Mouse (Mus musculus): Measurements from ENCODE around the gene Mtrr. TPM values are rescaled to one million over a fixed set of nuclear protein-coding genes. Genes with fewer than 3 reads are reported as not detected.

Gene Mtrr
- polyA plus RNA-seq, 1 experiment, result 11.7 TPM

GRCm38 (mm10) chr13:68569589-68570336 is 12.2 kb downstream of the Mtrr start:
- peak; percentile 59 to 92 for DNase-seq (ENCODE audit: extremely low spot score in 1 of 2, low spot score in 1 of 2)

- no peak for DNase-seq (ENCODE audit: extremely low spot score in 1 of 2, low spot score in 1 of 2)
Observed at GRCm38 (mm10) chr13:68568548-68568947, 13.4 kb downstream of the Mtrr start.

GRCm38 (mm10) chr13:68568110-68568509 is 13.8 kb downstream of the Mtrr start:
- no peak for DNase-seq (ENCODE audit: extremely low spot score in 1 of 2, low spot score in 1 of 2)

- peak in 1 of 2 experiments; percentile 43 for DNase-seq (ENCODE audit: extremely low spot score in 1 of 2, low spot score in 1 of 2)
Observed at GRCm38 (mm10) chr13:68553391-68553790, 28.6 kb downstream of the Mtrr start.

Other genes with a start within 250 kb of the Mtrr start
- gene Fastkd3, start 85 bp upstream of the Mtrr start, polyA plus RNA-seq (2012; rRNA removed), result 15.6 and 20.3 TPM in 2 replicates
- gene 1700001L19Rik, start 15.3 kb upstream of the Mtrr start, polyA plus RNA-seq (2012; rRNA removed), result 14.6 and 20.3 TPM in 2 replicates